Mouse (Mus musculus): ENCODE results near the gene Smug1.

GRCm38 (mm10) chr15:103196835-103197234, 29.9 kb upstream of the Smug1 start:
- TF ChIP-seq MAX (IDR thresholded peaks at IDR 0.05) (no peak), FOSL1 (IDR thresholded peaks at IDR 0.05; ENCODE audit: insufficient read depth, low read length, poor library complexity, severe bottlenecking) (no peak), CTCF (IDR thresholded peaks at IDR 0.05; ENCODE audit: control insufficient read depth, insufficient read depth, insufficient read length) (no peak), MYOD1 (IDR thresholded peaks at IDR 0.05; ENCODE audit: control insufficient read depth, insufficient read length, low read depth) (no peak)

Data from C2C12 (cell line).